Mouse (Mus musculus): ENCODE results near the gene Rcvrn. TPM values are rescaled to one million over a fixed set of nuclear protein-coding genes. Genes with fewer than 3 reads are reported as not detected.

Gene Rcvrn
- total RNA-seq (2021), result under 1 TPM; 0.38 to 0.50 TPM
- long read RNA-seq, experiment 1, result 0 reads
- long read RNA-seq, experiment 2, result 0 reads

DNA sequence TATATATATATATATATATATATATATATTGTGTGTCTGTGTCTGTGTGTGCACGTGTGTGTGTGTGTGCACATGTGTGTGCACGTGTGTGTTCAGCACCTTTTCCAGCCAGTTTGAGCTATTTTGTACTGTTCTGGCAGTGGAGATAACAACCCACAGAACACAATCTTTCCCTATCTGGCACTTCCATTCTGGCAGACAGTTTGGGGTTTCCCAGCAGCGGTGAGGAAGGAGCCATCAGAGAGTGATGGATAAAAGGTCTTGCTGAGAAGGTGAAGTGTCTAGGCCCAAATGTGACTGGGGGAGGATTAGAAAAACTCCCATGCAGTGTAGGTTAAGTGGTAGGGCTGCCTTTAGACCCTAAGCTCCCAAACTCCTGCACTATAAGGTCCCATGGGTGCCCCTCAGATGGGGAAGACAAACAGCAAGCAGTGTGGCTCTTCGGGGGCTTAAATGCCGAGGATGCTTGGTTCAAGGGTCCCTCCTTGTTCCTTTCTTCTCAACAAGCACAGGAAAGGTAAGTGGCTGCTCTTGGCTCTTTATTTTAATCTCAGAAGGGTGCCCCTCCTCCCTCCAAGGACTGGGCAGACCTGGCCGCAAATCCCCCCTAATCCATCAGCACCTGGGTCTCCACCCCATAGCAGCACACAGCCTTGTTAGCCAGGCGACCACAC, at the start of gene Rcvrn:
Rcvrn (plus strand) TSS at position 624 of the 674 bp plus-strand sequence.
- no peak for DNase-seq (ENCODE audit: low spot score in 2 of 2)

DNA sequence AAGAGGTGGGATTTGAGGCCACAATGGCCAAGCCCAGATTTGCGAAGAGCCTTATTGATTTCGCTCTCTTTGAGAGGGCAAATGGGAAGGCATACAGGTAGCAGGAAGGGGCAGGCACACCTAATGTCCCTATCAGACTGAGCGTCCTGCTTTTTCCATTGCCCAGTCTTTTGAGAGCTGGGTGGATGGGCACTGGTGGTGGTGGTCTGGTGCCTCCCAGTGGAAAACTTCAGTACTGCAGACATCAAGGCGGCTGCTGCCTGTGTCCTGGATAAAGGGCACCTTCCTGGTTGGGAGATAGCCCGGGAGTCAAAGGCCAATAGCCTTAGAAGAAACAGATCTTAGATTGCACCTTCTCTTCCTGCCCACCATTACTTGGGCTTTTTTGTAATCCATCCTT, 47.4 kb upstream of the Rcvrn start:
- peak; percentile 77 to 85 for DNase-seq (ENCODE audit: low spot score in 2 of 2)

DNA sequence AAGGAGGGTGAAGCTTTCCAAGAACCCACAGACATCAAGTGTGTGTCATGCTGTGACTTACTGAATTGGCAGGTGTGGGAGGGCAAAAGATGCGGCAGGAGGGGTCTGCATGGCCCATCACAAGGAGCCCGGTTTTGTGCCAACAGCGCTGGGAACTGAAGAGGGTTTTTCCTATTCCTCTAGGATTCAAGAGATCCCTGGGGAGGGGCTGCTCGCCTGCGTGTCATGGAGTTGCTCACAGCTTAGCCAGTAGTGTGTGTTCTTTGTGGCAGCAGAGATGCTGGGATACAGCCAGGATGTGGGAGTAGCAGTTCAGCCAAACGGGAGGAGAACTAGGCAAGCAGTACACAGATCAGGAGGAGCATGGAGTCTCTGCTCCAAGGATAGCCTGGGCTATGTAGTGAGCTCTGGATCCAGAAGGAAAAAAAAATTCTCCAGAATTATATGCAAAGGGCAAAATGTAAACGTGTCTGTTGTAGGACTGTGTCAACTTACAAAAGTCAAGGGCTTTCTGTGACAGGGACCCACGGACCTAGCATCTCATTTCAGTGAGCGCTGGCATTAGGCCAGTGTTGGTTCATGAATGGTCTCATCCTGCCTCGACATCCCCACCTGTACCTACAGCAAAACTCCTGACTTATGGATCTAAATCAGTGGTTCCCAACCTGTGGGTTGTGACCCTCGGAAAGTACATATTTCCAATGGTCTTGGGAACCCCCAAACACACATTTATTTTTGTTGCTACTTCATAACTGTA, 46.3 kb upstream of the Rcvrn start:
- no peak for DNase-seq (ENCODE audit: low spot score in 2 of 2)

DNA sequence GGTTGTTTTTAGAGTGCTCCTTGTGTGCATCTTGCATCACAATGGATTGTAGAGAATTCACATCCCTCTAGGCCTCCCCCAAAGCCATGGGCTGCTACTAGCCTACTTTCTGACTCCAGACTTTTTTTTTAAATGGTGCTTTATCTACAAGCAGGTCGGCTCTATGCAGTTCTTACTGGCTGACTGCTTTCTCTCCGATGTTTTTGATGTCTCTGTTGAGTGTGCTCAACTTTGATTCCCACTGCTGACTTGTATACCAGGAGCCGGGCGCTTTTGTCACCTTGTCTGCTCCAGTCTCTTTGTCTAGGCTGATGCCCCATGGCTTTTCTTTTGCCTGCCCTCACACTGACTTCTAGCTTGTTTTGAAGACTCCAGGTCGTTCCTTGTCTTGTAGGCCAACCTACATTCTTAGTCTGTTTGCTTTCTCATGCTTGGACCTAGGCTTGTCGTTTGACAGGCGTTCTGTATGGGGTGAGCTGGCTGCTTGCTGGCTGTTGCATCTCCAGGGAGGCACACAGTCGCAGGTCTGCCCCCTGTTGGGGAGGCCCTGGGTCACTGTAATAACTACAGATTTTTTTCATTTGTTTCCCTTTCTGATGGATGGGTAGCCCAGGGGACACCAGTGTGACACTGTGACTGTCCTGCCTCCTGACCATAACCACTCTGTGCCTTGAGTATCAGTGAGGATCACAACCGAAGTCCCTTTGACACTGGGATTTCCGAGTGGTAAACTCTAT, 45.0 kb upstream of the Rcvrn start:
- DNase-seq (ENCODE audit: low spot score in 2 of 2), result no peak

DNA sequence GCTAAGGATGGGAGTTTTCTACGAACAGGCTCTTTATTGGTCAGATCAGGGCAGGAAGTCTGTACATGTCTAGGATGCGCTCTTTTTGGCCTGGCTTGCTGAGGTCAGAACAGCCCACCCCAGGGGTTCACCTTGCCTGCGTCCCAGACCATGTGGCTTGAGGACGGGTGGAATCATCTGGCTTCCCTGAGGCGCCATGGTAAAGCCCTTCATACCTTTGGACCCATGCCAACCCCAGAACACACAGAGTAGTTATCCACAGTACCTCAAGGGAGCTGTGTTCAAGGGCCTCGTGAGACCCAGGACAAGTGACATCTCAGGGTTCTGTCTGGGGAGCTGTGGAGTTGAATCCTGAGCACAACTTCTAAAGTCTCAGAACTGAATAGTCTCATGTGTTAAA, 43.4 kb upstream of the Rcvrn start:
- no peak for DNase-seq (ENCODE audit: low spot score in 2 of 2)

DNA sequence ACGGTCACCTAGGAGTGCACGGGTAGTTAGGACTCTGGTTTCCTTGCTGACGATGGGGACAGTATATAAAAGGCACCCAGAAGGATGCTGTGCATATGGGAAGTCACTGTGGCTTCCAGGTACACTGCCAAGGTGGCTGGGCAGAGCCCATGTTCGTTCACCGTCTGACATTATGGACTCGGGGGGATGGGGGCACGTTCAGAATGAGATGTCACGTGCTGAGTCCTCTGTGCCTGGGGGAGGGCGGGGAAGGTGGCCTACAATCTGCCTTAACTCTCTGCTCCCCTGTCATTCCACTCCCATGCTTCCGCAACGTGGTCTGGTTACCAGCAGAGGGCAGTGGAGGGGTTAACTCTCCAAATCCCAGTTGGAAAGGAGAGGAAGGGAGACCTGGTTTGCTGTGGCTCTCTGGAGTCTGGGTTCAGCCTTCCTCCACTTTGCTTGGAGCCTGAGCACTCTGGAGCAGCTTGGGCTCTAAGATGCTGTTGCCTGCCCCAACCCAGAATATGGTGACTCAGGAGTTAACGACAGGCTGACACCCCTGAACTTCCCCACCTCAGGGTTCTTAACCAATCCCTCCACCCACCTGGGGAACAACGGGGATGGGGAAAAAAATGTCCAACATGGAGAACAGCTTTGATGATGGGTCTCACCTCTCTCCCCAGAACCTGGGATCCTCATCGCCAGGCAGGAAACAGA, 42.8 kb upstream of the Rcvrn start:
- no peak for DNase-seq (ENCODE audit: low spot score in 2 of 2)

DNA sequence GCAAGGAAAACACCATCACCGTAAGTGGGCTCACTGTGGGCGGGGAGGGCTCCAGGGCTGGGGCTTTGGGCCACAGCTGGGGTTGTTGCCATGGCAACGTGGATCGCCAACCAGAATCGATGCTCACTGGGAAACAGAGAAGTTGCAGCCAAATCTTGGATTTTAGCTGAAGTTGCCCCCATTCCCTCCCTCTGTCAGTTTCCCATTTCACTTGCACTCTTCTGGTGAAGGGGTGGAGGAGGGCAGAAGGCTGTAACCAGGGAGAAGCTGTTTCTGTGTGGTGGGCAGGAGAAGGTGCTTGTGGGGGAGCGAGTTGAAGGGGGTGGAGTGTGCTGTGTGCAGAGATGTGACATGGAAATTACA, 42.3 kb upstream of the Rcvrn start:
- no peak for DNase-seq (ENCODE audit: low spot score in 2 of 2)

DNA sequence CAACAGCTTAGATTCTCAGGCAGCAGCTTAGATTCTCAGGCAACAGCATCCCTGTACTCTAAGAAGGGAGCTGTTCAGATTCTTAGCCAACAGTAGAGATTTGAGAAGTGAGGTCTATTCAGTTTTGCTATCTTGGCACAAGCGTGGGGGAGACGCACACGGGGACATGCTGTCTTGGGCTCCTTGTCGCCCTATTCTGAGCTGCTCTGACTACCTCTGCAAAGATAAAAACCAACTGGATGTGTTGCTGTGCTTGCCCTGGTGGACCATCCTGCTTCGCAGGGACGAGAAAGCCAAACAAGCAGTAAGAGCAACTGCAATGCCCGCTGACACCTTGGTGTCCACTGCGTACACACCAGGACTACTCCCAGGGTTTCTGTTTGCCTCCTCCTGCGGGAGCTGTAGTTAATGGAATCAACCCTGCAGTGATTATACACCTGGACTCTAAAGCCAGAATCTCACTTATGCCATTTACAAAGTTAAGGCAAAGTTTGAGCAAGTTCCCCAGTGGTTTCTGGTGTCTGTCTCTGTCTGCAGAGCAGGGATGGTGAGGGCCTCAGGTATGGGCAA, 41.5 kb upstream of the Rcvrn start:
- DNase-seq (ENCODE audit: low spot score in 2 of 2), result no peak

DNA sequence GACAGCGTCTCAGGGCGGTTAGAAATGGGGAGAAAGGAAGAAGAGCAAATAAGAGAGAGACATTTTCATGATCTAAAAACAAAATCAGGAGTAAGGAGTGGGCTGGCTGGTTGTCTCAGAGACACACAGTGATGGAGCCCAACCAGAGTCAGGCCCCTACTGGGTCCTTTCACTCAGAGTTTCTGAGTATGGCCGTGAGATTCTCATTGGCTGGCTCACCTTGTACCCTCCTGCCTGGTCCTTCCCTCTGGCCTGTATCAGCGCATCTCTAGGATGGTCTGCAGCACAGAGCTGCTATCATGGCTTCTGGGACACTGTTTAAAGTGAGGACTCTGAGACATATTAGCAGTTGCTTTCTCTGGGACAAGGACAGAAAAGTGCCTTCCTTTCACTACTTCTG, 40.6 kb upstream of the Rcvrn start:
- DNase-seq (ENCODE audit: low spot score in 2 of 2), result no peak

DNA sequence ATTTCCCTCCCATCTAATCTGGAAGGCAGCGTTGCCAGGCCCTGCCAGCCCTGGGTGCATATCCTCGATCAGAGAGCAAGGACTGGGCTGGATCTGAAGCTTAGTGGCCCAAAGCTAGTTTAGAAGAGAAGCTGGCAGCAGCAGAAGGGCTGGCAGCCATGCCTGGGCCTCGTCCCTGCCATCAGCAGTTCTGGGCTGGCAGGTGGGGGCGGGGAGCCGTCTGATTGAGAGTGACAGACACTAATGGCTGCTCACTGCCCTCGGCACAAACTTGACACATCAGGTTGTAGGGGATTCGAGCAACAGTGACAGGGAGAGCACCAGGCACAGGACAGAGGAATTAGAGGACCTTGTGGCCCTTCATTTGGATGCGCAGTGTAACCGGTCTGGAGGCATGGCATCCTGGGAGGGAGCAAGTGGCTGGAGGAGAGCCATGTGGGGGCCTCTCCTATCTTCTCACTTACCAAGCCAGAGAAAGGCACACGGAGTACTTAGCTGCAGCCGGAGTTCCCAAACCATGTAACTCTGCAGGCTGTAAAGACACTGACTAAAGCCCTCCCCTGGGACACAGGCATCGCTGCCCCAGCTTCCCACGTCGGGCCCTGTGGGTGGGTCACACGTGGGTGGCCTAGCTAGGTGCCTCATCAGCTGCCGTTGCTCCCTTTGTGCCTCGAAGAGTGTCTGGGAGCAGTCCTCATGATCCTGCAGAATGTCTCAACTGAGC, 39.7 kb upstream of the Rcvrn start:
- DNase-seq (ENCODE audit: low spot score in 2 of 2), result no peak

DNA sequence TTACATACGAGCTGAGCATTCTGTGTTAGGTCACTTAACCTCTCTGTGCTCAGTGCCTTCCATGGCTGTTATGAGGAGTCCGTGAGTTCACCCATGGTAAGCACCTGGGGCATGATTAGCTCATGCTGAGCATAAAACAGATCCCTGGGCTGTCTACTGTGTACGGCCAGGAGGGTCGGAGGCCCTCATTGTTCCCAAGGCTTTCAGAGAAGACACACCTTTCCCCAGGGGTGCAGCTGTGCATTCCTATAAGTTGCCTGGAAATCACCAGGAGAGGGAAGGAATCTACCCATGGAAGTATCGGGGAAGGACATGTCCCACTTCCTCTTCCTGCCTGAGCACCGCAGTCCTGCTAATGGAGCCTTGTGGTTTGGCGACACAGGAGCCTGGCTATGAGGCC, 38.8 kb upstream of the Rcvrn start:
- no peak for DNase-seq (ENCODE audit: low spot score in 2 of 2)

DNA sequence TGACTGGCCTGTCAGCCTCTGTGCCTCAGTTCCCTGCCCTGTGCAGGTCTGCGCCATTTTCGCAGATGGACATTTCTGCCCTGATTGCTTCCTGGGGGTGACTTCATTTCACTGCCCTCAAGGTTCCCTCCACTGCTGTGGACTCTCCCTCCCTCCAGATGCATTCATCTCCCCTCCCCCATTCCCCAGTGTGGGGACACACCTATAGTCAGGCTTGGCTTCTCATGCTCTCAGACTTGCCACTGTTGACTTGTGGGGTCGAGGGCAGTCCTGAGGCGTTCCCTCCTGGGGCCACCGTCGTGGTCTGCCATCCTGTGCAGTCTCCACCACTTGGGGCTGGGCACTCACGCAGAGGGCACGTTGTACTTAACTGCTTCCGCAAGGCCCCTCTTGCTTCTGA, 38.3 kb upstream of the Rcvrn start:
- no peak for DNase-seq (ENCODE audit: low spot score in 2 of 2)

DNA sequence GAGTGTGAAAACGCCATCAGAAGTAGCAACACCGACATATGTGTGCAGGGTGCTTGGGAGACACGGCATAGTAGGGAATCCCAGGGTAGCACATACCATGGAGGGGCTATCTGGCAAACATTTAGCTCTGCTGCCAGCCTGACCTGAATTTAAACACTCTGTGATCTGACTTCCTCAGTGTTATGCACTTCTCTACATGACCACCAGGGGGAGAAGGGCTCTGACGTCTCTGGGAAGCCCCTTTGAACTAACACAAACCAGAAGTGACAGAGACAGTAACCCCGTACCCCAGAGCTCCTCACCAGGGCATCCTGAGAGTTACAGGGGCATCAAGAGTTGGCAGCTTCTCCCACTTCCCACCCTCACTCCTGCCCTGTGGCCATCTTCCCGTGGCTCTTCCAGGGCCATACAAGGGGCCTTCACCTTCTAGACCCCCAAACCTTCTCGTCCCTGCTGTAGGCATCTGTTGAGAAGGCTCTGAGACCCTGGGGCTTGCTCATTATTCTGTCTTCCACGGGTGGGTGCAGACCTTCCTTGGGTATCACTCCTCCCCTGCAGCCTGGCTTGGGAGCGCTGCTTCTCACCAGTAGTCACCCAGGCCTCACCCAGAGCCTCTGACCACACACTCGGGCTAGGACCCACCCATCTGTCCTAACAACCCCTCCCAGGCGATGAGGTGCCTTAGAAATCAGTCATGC, 37.3 kb upstream of the Rcvrn start:
- DNase-seq (ENCODE audit: low spot score in 2 of 2), result peak in 1 of 2 experiments; percentile 28

DNA sequence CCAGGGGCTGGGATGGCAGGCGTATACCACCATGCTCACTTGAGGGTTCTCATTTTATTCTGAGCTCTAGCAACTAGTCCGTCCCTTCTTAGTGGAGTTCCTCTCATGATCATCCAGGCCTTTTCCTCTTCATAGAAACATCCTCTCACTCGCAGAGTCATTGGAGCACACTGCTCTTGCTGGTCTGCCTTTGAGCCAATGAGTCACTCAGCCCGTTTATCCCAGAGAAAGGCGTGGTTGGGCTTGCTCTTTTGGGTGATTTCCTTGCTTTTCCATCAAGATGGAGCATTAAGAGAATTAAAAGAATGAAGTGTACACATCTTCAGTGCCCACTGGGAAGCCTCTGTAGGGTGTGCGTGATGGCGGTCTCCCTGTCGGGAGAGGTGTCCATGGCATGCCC, 33.7 kb upstream of the Rcvrn start:
- DNase-seq (ENCODE audit: low spot score in 2 of 2), result no peak

DNA sequence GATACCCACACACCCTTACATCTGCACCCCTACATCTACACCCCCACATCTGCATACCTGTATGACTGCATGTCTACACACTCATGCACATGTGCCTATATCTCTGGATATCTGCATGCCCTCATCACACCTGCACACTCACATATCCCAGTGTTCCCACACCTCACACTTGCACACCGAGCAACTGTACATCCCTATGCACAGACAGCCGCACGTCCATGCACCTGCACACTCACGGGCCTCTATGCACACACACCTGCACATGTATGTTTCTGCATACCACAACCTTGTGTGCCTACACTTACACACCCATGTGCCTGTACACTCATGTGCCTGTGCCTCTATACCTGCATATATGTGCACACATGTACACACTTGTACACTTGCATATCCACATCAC, 31.7 kb upstream of the Rcvrn start:
- no peak for DNase-seq (ENCODE audit: low spot score in 2 of 2)

DNA sequence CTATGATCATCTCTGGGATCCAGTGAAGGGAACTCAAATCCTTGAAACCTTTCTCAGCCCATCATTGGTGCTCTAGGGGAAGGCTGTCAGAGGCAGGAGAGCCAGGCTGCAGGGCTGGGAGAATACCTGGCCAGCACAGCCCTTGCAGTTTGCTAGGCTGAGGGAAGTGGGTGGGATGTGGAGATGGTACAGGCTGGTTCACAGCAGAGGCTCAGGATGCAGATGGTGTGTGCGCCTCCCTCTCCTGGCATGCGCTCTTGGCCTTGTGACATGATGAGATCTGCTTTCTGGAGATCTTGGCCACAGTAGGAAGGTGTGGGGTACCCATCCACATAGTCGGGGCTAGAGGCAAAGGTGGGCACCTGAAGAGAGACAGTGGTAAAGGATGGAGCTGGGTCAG, 30.9 kb upstream of the Rcvrn start:
- no peak for DNase-seq (ENCODE audit: low spot score in 2 of 2)

DNA sequence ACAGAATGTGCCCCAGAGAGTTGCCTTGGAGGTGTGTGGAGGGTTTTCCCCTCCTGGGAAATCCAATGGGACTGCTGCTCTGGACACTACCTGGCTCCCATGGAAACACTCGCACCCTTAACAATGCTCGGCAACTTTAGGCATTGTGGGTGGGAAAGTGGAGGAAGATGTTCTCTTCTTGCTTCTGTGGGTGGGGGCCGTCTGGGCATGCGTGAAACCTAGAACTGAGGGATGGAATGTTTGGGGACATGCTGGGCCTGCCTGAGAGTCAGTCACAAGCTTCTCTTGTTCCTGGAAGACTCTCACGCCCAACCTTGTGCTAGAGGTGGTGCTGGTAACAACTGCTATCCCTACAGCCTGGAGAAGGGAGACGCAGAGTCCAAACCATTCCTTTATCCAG, 30.2 kb upstream of the Rcvrn start:
- no peak for DNase-seq (ENCODE audit: low spot score in 2 of 2)

DNA sequence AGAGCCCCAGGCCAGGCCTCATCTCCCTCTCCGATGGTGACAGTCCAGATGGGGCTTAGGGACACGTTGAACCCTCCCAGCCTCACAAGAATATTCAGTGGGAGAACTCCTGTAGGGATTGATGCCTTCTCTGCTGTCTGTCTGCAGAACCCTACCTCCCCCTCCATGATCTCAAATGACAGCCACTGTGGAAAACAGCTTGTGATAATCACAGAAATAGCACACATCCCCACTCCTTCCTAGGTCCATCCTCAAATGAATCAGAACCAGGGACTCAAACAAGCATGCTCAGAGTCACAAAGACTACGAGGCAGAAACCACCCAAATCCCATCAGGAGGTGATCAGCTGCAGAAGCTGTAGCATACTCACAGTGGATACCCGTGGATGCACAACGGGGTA, 29.0 kb upstream of the Rcvrn start:
- no peak for DNase-seq (ENCODE audit: low spot score in 2 of 2)

DNA sequence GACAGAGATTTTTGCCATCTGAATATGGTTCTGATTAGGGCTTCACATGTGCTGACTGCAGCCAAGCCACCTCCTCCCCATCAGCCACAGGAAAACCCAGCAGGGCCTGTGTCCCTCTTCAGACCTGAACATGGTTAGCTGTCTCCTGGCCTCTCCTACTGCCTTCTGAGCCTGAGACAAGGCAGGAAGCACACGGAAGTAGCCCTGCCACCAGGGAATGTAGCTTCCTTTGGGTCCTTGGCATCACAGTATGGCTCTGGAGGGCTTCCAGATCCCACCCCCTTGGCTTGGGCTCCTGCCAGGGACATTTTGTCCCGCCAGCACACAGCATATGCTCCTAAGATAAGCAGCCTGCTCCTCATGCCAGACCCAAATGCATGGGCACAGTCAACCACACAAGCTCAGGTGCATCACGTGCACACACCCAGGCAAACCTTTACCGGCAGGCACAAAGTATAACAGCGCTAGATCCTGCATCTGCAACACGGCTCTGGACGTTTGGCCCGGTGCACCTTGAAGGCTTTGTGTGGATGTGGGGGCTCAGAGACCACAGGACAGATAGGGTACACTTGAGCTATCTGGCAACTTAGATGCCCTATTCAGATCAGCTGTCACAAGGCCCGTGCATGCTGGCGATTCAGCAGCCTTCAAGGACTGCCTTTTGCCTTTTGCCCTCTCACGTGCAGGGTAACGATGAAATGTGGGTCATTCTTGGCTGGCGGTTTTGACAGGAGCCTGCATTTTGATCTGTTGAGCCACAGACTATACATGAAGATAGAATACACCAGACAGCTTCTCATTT, 27.4 kb upstream of the Rcvrn start:
- peak; percentile 52 to 69 for DNase-seq (ENCODE audit: low spot score in 2 of 2)

All from adrenal gland, adult 18-20 months (tissue).